Mouse (Mus musculus) thymus, postnatal 25 days (tissue): ENCODE data around the gene Psg22.
"Not testable (repeated sequence)": the region's sequence is repeated elsewhere in the genome, so short reads cannot be mapped to it uniquely, and the experiment has no call there.

Experiments used
- DNase-seq: peaks from one replicate; pipeline ENCODE4 v3.0.0; 2022

Psg22 gene

DNA sequence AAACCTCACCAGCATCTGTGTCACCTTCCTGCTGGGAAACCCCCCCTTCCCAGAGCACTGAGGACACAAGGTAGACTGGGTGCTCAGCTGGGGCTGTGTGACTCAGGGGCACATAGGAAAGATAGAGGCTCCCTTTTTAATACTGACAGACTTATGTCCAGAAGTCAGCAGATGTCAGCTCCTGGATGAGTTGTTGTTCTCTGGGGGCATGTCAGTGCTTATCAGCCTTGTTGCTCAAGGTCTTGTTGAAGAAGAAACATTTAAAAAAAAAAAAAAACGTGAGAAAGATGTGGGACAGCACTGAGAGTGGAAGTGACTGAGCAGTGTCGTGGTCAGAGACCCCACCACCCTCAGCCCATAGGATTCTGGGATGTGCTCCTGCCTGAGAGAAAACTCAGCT lies at the start of gene Psg22:
Gene Psg22 (plus strand): TSS at position 301 of the 400 bp plus-strand sequence.
- DNase-seq, result no peak

DNA sequence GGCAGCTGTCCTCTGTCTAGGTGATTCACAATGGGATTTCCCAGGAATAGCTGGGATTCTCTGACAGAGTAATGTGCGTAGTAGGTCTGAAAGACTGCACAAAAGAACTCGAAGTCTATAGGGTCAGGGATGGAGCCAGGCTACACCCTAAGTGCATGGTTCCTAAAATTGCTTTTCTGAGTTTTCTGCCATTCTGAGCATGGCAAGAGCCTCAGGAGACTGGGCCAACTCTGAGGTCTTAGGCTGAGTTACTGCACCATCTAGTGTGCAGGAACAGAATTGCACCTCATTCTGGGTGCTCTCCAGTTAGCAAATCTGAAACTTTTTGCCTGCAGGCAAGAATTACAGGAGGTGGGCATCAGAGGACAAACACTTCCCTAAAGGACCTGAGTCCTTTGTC lies 38.1 kb upstream of the Psg22 start:
- no peak for DNase-seq

DNA sequence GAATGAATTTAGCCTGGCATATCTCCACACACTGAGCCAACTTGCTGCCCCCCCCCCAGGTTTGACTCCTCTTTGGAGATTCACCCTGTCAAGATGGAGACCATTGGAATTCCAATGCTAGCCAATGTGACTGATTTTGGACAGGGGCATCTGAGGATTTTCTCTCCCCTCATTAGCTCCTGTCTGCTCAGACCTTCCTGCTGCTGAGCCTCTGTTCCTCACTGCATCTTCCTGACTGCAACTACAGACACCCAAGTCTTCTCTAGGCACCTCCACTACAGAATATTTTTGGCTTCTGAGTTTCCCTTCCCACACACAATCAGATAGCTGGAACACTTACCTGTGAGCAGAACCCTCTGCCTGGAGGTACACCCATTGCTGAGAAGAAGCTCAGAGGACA lies 32.3 kb upstream of the Psg22 start:
- no peak for DNase-seq

DNA sequence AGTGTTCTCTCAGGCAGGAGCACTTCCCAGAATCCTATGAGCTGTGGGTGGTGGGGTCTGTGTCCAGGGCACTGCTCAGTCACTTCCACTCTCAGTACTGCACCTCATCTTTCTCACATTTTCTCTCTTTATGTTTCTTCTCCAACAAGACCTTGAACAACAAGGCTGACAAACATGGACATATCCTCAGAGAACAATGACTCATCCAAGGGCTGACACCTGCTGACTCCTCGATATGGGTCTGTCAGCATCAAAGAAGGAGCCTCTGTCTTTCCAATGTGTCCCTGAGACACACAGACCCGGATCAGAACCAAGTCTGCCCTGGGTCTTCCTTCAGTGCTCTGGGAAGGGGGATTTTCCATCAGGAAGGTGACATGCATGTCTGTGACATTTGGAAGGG lies 31.8 kb upstream of the Psg22 start, which contains the start of gene Psg20:
Gene Psg20 (minus strand): TSS at position 101 of the 400 bp plus-strand sequence.
- no peak for DNase-seq

DNA sequence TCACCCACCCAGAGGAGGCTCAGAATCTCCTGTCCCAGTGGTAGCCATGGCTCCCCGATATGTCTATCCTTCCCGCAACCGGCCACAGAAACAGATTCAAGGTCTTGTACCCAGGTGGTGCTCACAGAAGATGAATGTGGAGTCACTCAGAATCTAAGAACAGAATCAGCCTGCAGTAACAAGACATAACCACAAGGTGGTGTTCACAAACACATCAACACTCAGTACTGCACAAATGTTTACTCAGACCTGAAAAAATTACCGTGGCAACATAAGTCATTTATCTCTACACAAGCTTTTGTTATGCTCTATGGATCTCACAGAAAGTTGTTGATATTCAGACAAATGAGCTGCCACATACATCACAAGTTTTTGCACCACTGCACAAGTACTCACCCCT lies 7.6 kb upstream of the Psg22 start:
- not testable (repeated sequence) for DNase-seq

DNA sequence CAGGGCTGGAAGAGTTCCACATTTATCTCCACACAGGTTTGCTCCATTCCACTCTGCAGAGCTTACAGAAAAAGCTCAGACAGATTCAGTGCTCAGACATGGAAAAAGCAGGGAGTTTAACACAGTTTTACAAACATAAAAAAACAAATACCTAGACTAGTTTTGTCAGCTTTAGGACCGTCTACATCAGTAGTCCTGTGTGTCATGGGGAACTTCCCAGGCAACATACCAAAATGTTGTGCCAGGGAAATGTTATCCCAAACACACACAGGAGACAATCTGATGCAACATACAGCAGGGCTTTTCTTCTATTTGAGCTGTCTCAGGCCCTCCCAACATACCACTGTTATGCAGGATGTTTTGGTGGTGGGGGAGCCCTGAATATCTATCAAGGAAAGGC lies 7.0 kb upstream of the Psg22 start:
- no peak for DNase-seq

DNA sequence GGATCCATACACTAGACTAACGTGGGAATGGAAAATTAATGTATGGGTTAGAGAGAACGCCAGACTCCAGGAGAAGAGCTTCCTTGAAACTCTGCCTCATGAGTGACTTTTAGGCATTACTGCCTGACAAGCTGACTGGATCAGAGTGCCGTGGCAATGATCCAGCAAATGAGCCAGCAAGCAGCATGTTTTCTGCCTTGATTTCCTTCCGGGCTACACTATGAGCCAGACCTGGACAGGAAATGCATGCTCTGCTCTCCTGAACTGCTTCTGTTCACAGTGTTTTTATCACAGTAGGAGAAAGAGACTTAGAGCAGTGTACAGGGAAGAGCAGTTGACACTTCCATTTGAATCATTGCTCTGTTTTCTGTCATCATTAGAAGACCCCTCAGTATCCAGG lies 2.3 kb upstream of the Psg22 start:
- DNase-seq, result no peak

DNA sequence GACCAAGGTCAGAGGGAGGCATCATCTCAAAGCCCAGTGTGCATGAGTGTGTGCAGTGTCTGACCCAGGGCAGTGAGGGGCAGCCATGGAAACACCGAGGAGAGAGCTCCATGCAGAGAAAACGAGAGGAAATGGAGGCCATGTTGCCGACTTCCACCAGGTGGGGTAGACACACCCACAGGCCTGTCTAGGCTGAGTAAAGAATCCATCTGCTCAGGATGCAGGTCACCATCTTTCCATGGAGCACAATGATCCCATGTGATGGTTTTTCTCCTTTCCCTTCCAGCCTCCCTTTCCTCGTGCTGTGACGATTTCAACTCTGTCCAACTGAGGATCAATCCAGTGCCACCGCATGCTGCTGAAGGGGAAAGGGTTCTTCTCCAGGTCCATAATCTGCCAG lies 6.1 kb downstream of the Psg22 start:
- no peak for DNase-seq

DNA sequence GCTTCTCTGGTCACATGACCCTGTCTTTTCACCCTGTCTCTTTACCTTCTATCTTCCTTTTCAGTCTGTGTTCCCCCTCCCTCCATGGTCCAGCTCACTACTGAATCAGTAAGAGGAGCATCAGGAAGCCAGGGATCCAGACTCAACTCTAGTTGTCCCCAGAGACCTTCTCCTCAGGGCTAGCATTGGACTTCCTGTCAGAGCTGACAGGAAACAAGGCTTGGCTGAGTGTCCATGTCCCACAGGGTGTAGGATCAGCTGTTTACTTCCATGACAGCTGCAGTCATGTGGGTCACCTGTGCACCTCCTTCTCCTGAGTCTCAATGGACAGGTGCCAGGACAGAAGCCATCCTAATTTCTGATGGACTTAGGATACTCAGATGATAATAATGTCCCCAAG lies 8.0 kb downstream of the Psg22 start:
- not testable (repeated sequence) for DNase-seq

DNA sequence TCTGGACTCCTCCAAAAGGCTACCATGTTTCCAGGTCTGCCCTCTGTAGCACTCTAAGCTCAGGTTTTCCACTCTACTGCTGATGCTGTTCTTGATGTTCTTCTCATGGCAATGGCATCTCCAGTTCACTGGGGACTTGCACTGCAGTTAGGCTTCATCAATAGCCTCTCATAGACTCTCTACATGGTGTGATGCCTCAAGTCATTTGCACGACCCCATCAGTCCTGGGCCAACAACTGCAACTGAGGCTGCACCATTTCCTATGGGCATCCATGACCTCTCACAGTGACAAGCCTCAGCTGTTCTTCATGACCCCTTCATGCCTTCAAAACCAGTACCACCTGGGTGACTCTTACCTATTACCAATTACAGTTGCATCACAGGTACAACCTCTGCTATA lies 10.5 kb downstream of the Psg22 start:
- DNase-seq, result no peak

DNA sequence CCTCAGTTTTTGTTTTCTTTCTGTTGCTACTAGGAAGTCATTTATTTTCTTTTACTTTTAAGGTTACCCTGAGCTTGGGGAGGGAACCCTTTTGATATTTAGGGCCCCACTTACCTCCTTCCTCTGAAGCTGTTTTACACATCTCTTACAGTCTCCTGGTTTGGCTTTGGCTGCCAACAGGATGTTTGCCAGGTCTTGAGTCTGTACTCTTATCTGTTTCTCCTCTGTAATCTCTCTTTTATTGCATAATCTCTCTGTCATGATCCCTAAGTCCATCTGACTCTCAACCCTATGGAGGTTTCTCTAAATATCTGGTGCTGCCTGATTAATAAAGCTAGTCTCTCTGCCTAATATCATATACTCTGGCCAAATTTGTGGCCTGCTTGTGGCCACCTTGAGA lies 15.2 kb downstream of the Psg22 start:
- no peak for DNase-seq

DNA sequence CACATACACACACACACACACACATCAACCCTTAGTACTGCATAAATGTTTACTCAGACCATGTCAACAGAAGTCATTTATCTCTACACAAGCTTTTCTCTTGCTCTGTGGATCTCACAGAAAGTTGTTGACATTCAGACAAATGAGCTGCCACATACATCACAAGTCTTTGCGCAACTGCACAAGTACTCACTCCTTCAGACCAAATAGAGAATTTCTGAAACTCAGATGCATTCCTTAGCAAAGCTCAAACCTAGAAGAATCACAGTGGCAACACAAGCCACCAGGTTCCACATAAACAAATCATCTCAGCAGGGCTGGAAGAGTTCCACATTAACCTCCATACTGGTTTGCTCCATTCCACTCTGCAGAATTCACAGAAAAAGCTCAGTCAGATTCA lies 16.6 kb downstream of the Psg22 start:
- no peak for DNase-seq

DNA sequence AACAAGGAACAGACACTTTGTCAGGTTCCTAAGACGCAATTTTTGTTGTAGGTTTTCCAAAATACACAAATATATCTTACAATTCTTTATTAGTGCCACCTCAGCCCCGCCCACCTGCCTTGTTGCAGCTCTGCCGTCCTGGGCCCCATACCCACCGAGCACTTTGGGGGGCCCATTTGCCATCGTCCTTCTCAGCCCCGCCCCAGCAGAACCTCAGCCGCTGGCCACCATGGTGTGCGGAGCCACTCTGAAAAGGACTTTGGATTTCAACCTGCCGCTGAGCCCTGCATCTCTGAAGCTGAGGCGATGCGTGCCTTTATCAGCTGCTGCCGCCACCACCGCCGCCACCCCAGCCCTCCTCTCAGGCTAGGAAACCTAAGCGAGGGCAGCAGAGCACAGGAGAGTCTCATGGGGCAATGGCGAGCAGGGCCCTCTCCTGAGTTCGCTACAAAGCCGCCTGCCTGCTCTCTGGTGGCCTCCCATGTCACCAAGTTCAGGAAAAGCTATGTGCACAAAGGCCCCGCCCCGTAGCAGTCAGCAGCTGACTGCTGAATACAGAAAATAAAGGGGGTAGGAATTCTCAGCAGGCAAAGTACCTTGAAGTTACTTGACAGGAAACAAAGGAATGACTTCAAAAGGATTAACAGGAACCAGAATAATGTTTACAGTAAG lies 28.4 kb downstream of the Psg22 start:
- no peak for DNase-seq

DNA sequence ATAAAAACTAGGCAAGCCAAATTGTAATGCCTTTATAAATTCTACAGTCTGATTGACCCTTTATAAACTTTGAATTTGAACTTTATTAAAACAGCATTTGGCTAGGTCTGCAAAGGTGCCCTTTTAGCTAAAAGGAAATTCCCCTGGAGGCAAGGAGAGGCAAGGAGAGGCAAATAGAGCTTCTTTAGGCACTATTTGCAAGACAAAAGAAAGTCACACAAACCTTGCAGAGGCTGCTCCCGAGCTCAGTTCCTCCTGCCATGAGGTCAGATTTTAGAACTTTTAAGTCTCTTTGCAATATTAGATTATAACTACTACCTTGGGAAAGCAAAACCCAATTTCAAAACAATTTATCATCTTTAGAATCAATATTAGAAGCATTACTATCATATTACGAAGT lies 29.5 kb downstream of the Psg22 start:
- not testable (repeated sequence) for DNase-seq

DNA sequence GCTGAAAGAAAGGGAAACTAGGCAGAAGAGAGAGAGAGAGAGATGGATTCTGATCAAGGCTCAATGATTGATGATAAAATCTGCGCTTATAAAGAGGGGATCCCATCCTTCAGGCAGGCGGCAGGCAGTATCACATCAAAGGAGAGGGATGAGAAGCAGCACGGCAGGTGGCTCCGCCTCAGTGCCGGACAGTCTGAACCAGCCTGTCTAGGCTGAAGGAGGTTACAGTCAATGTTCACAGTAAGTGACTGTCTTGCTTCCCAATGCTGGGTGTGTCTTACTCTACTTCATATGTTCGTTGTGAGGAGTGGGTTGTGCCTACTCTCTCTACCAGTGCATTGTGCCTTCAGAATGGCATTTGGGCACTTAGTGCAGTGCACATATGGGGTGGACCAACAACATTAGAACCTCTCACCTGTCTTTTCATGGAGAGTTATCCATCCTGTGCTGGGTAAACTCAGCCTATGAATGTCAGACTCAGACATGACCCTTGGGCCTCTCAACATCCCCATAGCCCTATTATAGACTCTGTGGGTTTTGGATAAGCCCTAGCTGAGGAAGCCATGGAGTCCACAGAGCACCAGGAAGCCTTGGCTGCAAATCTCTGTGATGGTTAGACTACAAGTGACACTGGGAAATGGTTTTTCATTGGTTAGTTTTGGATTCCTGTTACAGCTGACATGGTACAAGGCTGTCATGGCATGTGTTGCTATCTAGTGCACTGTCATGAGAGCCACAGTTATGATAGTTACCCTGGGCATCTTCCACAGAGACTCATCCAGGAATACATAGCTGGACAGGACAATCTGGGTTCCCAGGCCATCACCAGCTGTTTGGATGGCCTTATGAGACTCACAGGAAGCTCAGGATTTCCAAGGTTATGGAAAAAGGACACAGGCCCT lies 31.4 kb downstream of the Psg22 start:
- no peak for DNase-seq

DNA sequence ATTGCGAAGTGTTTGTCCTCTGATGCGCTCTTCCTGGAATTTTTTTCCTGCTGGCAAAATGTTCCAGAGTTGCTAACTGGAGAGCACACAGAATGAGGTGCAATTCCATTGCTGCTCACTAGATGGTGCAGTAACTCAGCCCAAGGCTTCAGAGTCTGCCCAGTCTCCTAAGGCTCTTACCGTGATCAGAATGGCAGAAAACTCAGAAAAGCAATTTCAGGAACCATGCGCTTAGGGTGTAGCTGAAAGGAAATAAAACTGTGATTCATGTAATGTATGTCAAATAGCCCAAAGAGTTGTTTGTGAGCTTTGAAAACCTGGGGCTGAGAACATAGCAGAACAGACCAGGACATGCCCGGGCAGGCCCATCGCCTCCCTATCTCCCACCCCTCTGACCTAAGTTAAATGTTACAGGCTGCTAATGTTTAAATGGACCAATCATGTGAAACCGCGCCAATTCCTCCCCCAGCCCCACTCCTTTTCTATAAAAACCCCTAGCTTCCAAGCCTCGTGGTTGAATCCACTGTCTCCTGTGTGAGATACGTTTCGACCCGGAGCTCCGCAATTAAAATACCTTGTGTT lies 32.1 kb downstream of the Psg22 start:
- DNase-seq, result peak; percentile 14

DNA sequence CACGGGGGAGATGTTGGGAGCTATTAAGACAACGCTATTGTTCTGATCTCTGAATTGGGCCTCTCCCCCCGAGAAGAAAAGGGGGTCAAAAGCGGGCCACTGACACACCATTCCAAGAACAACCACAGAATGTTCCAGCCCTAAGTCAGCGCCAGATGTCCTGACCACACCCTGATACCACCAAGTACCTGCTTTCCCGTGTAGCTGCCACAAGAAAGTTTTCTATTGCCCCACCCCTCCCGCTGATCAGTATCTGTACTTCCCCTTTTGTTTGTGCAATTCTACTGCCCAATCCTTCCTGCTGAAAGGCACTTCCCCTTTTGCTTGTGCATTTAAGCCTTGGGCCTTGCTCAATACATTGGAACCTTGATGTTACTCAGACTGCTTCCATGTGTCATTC lies 42.3 kb downstream of the Psg22 start:
- DNase-seq, result not testable (repeated sequence)

DNA sequence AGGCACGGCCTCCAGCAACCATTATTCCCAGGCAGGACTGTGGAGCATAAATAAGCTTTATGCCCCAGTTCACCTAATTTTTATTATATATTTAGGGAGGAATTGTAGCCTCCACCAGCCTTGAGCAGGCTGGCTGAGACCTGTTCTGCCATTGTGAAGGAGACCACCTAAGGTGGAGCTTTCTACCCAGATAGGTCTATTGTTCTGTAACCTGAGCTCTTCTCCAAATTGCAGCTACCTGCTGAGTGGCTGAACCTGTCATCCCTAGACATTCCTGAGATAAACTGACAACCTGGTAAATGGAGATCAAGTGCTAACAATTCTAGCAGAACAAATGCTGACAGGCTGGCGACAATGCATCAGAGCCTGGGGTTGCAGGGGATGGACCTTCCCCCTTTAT lies 45.0 kb downstream of the Psg22 start:
- not testable (repeated sequence) for DNase-seq
